Mouse (Mus musculus) embryonic facial prominence, embryonic 12.5 days (tissue): ENCODE measurements around the gene Cfap206. TPM values are rescaled to one million over a fixed set of nuclear protein-coding genes. Genes with fewer than 3 reads are reported as not detected.

Source experiments
- ATAC-seq: fragments of 200-750 bp; cut with Nextera tagmentation; 2 replicates; pipeline ENCODE4 v1.8.0; 2017; ENCODE audit not compliant: insufficient number of reproducible peaks, insufficient read depth, low FRiP score, low TSS enrichment
- H3K27ac ChIP-seq: fragments of 300-500 bp; sonication (generic); 2 replicates; pipeline ENCODE4 v1.5.1; 2016; ENCODE audit warnings: mild to moderate bottlenecking
- H3K27me3 ChIP-seq: fragments of 300-500 bp; sonication (generic); 2 replicates; pipeline ENCODE4 v1.6.1; 2016; ENCODE audit warnings: mild to moderate bottlenecking, moderate library complexity
- H3K36me3 ChIP-seq: fragments of 300-500 bp; sonication (generic); 2 replicates; pipeline ENCODE4 v1.6.1; 2016; ENCODE audit warnings: mild to moderate bottlenecking
- H3K4me1 ChIP-seq: fragments of 300-500 bp; sonication (generic); 2 replicates; pipeline ENCODE4 v1.6.1; 2016
- H3K4me2 ChIP-seq: fragments of 300-500 bp; sonication (generic); replicated peaks from 2 replicates; pipeline ENCODE4 v1.6.1; 2016; ENCODE audit warnings: mild to moderate bottlenecking, moderate library complexity
- H3K4me3 ChIP-seq: fragments of 300-500 bp; sonication (generic); 2 replicates; pipeline ENCODE4 v1.5.1; 2016; ENCODE audit warnings: mild to moderate bottlenecking
- H3K9ac ChIP-seq: fragments of 300-500 bp; sonication (generic); 2 replicates; pipeline ENCODE4 v1.6.1; 2016; ENCODE audit warnings: mild to moderate bottlenecking, moderate library complexity
- H3K9me3 ChIP-seq: fragments of 300-500 bp; sonication (generic); 2 replicates; pipeline ENCODE4 v1.6.1; 2016; ENCODE audit warnings: mild to moderate bottlenecking, moderate library complexity
- WGBS: fragments of 180-500 bp; shearing (Covaris S2); methylation state at CpG from one replicate; pipeline ENCODE4 v1.1.7; 2016; 5-methylcytosine and 5-hydroxymethylcytosine counted together
- polyA plus RNA-seq: library from polyadenylated mRNA; unstranded; fragments of >200 nt; fragmentation: Nextera tagmentation; extraction: Ambion mirVana; gene quantifications from 2 replicates; pipeline ENCODE4 v1.2.1, GENCODE M21; 2016

The Cfap206 gene
- polyA plus RNA-seq, 1 experiment from 2014 or later, result 0.50 TPM

DNA sequence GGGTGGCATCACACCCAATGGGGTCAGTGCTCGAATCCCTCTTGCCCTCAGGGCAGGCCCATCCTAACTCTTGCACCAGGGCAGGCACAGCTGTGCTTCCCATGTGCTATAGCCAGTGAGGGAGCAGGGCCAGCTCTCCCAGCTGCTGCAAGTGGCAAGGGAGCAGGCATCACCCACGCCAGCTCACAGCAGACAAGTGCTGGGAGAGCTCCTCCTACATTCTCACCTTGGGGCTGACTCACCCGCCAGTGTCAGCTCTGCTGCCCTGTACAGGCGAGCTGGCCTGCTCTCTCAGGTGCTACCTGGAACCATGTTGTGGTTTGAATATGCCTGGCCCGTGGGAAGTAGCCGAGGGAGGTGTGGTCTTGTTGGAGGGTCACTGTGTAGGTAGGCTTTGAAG, 68.1 kb downstream of the Cfap206 start:
- no peak overlapping the region for H3K9ac ChIP-seq
- H3K27me3 ChIP-seq, result no peaks in the 10 kb centered on the region
- no peak overlapping the region for H3K27ac ChIP-seq
- no peaks in the 10 kb centered on the region for H3K9me3 ChIP-seq
- no peak for ATAC-seq
- H3K4me2 ChIP-seq, result no peak overlapping the region
- no peak overlapping the region for H3K4me3 ChIP-seq
- H3K4me1 ChIP-seq, result no peaks in the 10 kb centered on the region
- peaks cover 77% of the 10 kb centered on the region for H3K36me3 ChIP-seq
- WGBS, result 77% methylated on average over 6 of the region's 6 CpGs

DNA sequence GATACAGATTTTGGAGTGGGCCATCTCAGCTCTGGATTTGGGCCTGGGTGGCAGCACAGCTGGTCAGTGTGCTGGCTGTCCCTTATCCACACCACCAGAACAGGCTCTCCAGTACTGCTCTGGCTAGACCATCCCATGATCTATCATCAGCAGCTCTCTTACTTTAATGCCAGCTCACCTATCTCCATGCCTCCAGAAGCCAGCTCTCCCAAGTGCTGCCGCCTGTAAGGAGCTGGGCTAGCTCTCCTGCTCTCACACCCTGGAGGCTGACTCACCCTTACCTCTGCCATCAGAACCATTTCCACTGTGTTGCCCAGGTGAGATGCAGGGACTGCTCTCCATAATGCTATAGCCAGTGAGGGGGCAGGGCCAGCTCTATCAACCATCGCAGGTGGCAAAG, 68.5 kb downstream of the Cfap206 start:
- ATAC-seq, result 0 out of 2 replicates have a peak, but pooled peaks have one; percentile 35
- Histone ChIP-seq H3K27me3 (no peaks in the 10 kb centered on the region), H3K27ac (no peak overlapping the region), H3K9me3 (no peaks in the 10 kb centered on the region), H3K4me2 (no peak overlapping the region), H3K36me3 (peaks cover 73% of the 10 kb centered on the region), H3K4me1 (no peaks in the 10 kb centered on the region), H3K9ac (no peak overlapping the region), H3K4me3 (no peak overlapping the region)
- WGBS, result 90% methylated on average over 2 of the region's 2 CpGs

DNA sequence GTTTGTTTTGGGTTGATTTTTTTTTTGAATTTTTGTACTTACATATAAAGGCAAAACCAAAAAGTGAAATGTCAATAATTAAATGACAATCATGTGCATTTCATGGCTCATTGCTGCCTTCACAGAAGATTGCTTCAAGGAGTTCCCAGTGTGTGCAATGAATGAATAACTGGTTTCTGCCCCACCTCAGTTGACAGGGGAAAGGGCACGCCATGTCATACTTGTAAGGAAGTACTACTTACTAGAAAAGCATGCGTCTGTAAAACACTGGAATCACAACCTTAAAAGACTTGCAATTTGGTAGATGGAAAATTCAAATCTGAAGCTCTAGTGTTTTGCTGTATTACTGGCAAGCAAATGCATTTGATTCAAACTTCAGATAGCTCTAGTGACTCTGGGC, 71.0 kb downstream of the Cfap206 start:
- Histone ChIP-seq H3K4me1 (no peaks in the 10 kb centered on the region), H3K4me3 (no peak overlapping the region), H3K36me3 (peaks cover 74% of the 10 kb centered on the region), H3K9me3 (no peaks in the 10 kb centered on the region), H3K9ac (no peak overlapping the region), H3K27me3 (no peaks in the 10 kb centered on the region), H3K27ac (no peak overlapping the region), H3K4me2 (no peak overlapping the region)
- no peak for ATAC-seq
- WGBS, result 85% methylated on average over 2 of the region's 2 CpGs

DNA sequence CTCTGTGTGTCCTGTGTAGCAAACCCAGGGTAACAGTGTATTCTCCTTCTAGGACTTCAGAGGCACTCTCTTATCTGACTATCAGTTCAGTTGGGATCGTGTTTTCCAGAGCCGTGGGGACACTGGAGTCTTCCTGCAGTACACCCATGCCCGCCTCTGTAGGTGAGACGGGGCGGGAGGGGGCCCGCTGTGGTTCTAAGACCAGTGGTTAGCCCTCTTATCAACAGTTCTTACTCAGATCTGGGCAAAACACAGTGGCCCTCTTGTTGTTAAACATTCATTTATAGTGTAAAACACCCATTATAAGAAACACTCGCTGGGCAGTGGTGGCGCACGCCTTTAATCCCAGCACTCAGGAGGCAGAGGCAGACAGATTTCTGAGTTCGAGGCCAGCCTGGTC, 73.9 kb downstream of the Cfap206 start:
- no peak overlapping the region for H3K9ac ChIP-seq
- 96% methylated on average over 10 of the region's 10 CpGs for WGBS
- H3K36me3 ChIP-seq, result peaks cover 64% of the 10 kb centered on the region
- H3K27ac ChIP-seq, result no peak overlapping the region
- no peaks in the 10 kb centered on the region for H3K4me1 ChIP-seq
- no peaks in the 10 kb centered on the region for H3K9me3 ChIP-seq
- H3K4me3 ChIP-seq, result no peak overlapping the region
- no peak overlapping the region for H3K4me2 ChIP-seq
- ATAC-seq, result no peak
- H3K27me3 ChIP-seq, result no peaks in the 10 kb centered on the region

DNA sequence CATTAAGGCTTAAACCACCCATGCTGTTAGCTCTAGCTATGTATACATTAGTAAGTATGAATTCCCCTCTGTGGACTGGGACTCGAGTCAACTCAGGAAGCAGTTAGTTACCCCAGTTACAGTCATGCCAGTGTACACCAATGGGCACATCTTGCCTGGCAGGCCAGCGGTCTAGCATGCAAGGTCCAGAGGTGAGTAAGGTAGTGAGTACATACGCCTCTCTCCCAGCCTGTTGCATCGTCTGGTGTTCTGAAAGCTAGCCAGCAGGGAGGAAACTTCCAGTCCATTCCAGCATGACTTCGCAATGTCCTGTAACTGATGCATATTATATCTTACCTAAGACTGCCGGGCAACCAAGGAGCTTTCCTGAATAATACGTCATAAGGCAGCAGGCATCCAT, 76.8 kb downstream of the Cfap206 start:
- H3K27ac ChIP-seq, result no peak overlapping the region
- no peak overlapping the region for H3K9ac ChIP-seq
- H3K4me3 ChIP-seq, result no peak overlapping the region
- H3K4me2 ChIP-seq, result no peak overlapping the region
- 93% methylated on average over 7 of the region's 7 CpGs for WGBS
- H3K36me3 ChIP-seq, result peaks cover 41% of the 10 kb centered on the region
- no peaks in the 10 kb centered on the region for H3K9me3 ChIP-seq
- H3K4me1 ChIP-seq, result no peaks in the 10 kb centered on the region
- no peaks in the 10 kb centered on the region for H3K27me3 ChIP-seq
- no peak for ATAC-seq

DNA sequence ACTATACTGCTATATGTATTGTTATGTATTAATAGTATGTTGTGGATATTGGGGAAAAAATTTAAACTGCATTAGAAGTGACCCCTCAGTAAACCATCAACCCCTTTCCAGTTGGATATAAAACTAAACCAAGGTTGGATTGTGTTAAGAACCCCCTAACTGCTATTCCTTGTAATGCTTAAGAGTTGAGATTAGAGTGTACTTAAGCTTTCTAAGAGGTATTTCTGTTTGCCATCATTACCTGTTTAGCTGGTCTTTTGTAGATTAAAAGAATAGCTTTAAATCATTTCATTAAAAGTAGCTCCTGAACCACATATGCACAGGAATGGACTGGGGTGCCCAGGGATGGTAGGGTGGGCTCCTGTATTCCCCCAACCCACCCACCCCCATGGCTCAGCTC, 85.2 kb downstream of the Cfap206 start:
- ATAC-seq, result no peak
- no peaks in the 10 kb centered on the region for H3K4me1 ChIP-seq
- H3K4me3 ChIP-seq, result no peak overlapping the region
- H3K27ac ChIP-seq, result no peak overlapping the region
- peaks cover 46% of the 10 kb centered on the region for H3K36me3 ChIP-seq
- no peak overlapping the region for H3K4me2 ChIP-seq
- no peak overlapping the region for H3K9ac ChIP-seq
- H3K9me3 ChIP-seq, result no peaks in the 10 kb centered on the region
- no peaks in the 10 kb centered on the region for H3K27me3 ChIP-seq

DNA sequence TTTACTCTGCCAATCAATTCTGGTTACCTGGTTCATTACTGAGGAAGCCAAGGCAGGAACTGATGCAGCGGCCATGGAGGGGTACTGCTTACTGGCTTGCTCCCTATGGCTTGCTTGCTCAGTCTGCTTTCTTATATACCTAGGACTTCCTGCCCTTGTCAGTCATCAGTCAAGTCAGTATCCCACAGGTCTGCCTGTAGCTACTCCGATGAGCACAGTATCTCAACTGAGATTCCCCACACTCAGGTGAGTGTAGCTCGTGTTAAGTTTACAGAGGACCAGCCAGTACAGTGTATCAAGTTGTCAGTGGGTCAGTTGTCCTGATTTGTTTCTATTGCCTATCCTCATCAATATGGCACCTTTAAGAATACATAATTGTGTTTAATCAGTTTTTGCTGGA, 89.3 kb downstream of the Cfap206 start:
- Histone ChIP-seq H3K4me3 (no peak overlapping the region), H3K4me2 (no peak overlapping the region), H3K9ac (no peak overlapping the region), H3K4me1 (no peaks in the 10 kb centered on the region), H3K27ac (no peak overlapping the region), H3K9me3 (no peaks in the 10 kb centered on the region), H3K36me3 (peaks cover 27% of the 10 kb centered on the region), H3K27me3 (no peaks in the 10 kb centered on the region)
- no peak for ATAC-seq
- 93% methylated on average over 3 of the region's 3 CpGs for WGBS

DNA sequence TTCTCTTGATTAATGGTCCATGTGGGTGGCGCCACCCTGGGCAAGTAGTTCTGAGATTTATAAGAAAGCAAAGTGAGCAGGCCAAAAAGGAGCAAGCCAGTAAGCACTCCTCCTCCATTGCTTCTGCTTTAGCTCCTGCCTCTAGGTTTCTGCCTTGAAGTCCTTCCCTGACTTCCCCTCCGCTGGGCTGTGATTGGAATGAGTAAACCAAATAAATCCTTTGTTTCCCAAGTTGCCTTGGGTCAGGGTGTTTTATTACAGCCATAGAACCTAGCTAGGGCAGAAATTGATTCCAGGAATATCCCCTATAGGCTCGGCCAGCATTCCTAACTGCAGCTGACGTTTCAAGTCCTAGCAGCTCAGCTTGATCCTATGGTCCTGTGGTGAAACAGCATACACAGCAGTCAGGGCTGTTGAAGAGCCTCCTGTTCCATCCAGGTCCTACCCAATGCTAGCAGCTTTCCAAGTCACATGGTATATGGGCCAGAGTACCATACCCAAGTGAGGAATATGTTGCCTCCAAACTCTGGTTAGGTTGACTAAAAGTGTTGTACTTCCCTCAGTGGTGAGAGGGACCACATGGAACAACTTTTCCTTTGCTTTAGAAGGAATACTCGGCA, 90.2 kb downstream of the Cfap206 start:
- 0 out of 2 replicates have a peak overlapping the region, but pooled peaks have one; percentile 30 for H3K27ac ChIP-seq
- ATAC-seq, result peak; percentile 47; the same call in 1 of the 2 replicates
- WGBS, result 55% methylated on average over 5 of the region's 5 CpGs

More for the DNA sequence above, 90.2 kb downstream of the Cfap206 start:
- Histone ChIP-seq H3K4me3 (no peak overlapping the region), H3K27me3 (no peaks in the 10 kb centered on the region), H3K4me2 (no peak overlapping the region), H3K9ac (no peak overlapping the region), H3K36me3 (peaks cover 26% of the 10 kb centered on the region), H3K9me3 (no peaks in the 10 kb centered on the region), H3K4me1 (no peaks in the 10 kb centered on the region)

Other genes with a start within 250 kb of the Cfap206 start
- 95.9 and 99.2 TPM in 2 replicates for gene Akirin2, start 179.3 kb downstream of the Cfap206 start, polyA plus RNA-seq
- gene Orc3, start 115.3 kb downstream of the Cfap206 start, polyA plus RNA-seq, result 105 and 111 TPM in 2 replicates
- 71.3 and 73.5 TPM in 2 replicates for gene Rars2, start 115.2 kb downstream of the Cfap206 start, polyA plus RNA-seq
- 50.8 and 57.8 TPM in 2 replicates for gene Slc35a1, start 42.8 kb downstream of the Cfap206 start, polyA plus RNA-seq
- gene Gm136, start 26.1 kb upstream of the Cfap206 start, polyA plus RNA-seq, result not detected in 2 replicates
- 48.8 and 56.9 TPM in 2 replicates for gene Smim8, start 48.2 kb upstream of the Cfap206 start, polyA plus RNA-seq
- 26.9 and 27.9 TPM in 2 replicates for gene Zfp292, start 152.8 kb upstream of the Cfap206 start, polyA plus RNA-seq
- gene Cga, start 163.6 kb upstream of the Cfap206 start, polyA plus RNA-seq, result 2.0 and 4.7 TPM in 2 replicates